Mouse (Mus musculus) lung, embryonic 15.5 days (tissue): ENCODE measurements around the gene Selplg. TPM values are rescaled to one million over a fixed set of nuclear protein-coding genes. Genes with fewer than 3 reads are reported as not detected.
"Not testable (repeated sequence)": the region's sequence is repeated elsewhere in the genome, so short reads cannot be mapped to it uniquely, and the experiment has no call there.

Experiments used
- ATAC-seq: fragments of 200-750 bp; cut with Nextera tagmentation; 2 replicates; pipeline ENCODE4 v1.8.0; 2017; ENCODE audit warnings: moderate number of reproducible peaks, borderline replicate concordance; ENCODE audit not compliant: low FRiP score, low TSS enrichment; ENCODE audit errors: extremely low read depth
- H3K27ac ChIP-seq: fragments of 300-500 bp; sonication (generic); 2 replicates; pipeline ENCODE4 v1.5.1; 2015; ENCODE audit warnings: moderate library complexity, mild to moderate bottlenecking, inconsistent platforms
- H3K27me3 ChIP-seq: fragments of 300-500 bp; sonication (generic); 2 replicates; pipeline ENCODE4 v1.6.1; 2015; ENCODE audit warnings: inconsistent platforms
- H3K36me3 ChIP-seq: fragments of 300-500 bp; sonication (generic); 2 replicates; pipeline ENCODE4 v1.6.1; 2015; ENCODE audit warnings: inconsistent platforms
- H3K4me1 ChIP-seq: fragments of 300-500 bp; sonication (generic); 2 replicates; pipeline ENCODE4 v1.6.1; 2015; ENCODE audit warnings: inconsistent platforms
- H3K4me2 ChIP-seq: fragments of 300-500 bp; sonication (generic); 2 replicates; pipeline ENCODE4 v1.6.1; 2015; ENCODE audit warnings: inconsistent platforms, mild to moderate bottlenecking, moderate library complexity
- H3K4me3 ChIP-seq: fragments of 300-500 bp; sonication (generic); 2 replicates; pipeline ENCODE4 v1.5.1; 2015; ENCODE audit warnings: mild to moderate bottlenecking, inconsistent platforms
- H3K9ac ChIP-seq: fragments of 300-500 bp; sonication (generic); 2 replicates; pipeline ENCODE4 v1.6.1; 2015; ENCODE audit warnings: inconsistent platforms
- H3K9me3 ChIP-seq: fragments of 300-500 bp; sonication (generic); 2 replicates; pipeline ENCODE4 v1.6.1; 2016; ENCODE audit warnings: inconsistent platforms
- WGBS: fragments of 180-500 bp; shearing (Covaris S2); methylation state at CpG from one replicate; pipeline ENCODE4 v1.1.7; 2015; 5-methylcytosine and 5-hydroxymethylcytosine counted together
- polyA plus RNA-seq: library from polyadenylated mRNA; unstranded; fragments of >200 nt; fragmentation: Nextera tagmentation; extraction: Ambion mirVana; gene quantifications from 2 replicates; pipeline ENCODE4 v1.2.1, GENCODE M21; 2015

Selplg gene
- polyA plus RNA-seq, 1 experiment from 2014 or later = 8.2 TPM

DNA sequence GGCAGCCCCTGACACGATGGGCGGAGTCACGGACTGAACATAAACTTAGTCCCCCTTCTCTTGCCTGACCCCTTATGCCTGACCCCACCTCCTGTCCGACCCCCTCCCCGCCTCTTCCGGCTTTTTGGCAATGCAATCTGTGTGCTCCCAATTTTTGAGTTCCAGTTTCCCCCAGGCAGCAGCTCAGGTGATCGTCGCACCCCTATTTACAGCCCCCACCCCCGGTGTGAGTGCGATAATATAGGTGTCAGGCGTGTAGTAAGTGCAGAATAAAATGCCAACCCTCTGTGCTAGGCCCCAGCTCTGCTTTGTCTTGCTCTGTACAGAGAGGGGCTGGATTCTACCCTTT, 17.4 kb downstream of the Selplg start:
- 42% methylated on average over 11 of the region's 11 CpGs for WGBS

DNA sequence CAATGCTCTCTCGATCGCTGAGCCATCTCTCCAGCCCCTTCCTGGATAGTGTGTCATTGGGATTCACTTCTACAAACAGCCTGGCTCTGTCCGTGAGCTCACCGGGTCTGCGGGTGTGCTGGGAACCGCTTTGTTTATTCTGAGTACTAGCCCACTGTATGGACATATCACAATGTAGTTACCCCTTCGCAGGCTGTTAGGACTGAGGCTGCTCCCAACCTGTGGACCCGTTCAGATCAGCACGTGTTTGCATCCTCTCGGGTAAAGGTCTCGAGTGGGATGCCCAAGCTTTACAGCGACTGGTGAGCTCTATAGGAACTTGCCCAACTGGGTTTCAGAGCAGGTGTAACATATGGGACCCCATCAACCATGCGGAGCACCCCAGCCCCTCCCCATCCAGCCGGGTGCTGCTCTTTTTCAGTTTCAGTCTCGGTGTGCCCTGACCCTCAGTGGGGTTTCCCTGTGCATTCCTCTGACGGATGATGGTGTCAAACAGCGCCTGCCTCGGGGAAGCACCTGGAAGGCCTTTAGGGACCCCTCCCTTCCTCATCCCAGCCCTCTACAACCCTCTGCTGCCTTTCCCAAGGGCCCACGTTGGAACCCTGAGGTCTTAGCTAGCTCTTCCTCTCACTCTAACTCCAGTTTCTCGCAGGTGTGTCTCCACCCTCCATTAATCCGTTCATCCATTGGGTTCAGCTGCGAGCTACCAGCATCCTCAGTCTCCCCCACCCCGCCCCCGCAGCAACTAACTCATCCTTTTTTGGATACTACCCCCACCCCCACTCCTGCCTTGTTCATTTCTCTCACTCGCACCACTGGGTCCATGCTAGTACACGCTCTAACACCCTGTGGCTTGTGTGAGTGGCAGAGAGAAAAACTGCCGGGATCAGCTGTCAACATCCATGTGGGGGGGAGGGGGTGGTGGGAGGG, 18.1 kb downstream of the Selplg start:
- H3K9me3 ChIP-seq = no peaks in the 10 kb centered on the region
- no peak for ATAC-seq
- H3K36me3 ChIP-seq = no peaks in the 10 kb centered on the region
- H3K27ac ChIP-seq = no peak overlapping the region
- peaks cover 6% of the 10 kb centered on the region; the same call in 1 of the 2 replicates for H3K27me3 ChIP-seq
- 27% methylated on average over 27 of the region's 27 CpGs for WGBS
- H3K4me2 ChIP-seq = no peak overlapping the region
- peaks cover 3% of the 10 kb centered on the region; the same call in 1 of the 2 replicates for H3K4me1 ChIP-seq
- H3K4me3 ChIP-seq = no peak overlapping the region
- no peak overlapping the region for H3K9ac ChIP-seq

More for the DNA sequence above, 17.4 kb downstream of the Selplg start:
- H3K4me2 ChIP-seq = no peak overlapping the region
- peaks cover 6% of the 10 kb centered on the region; the same call in 1 of the 2 replicates for H3K27me3 ChIP-seq
- H3K27ac ChIP-seq = no peak overlapping the region
- no peaks in the 10 kb centered on the region for H3K36me3 ChIP-seq
- H3K4me3 ChIP-seq = no peak overlapping the region
- no peak; the same call in 1 of the 2 replicates for ATAC-seq
- no peaks in the 10 kb centered on the region for H3K9me3 ChIP-seq
- peaks cover 3% of the 10 kb centered on the region; the same call in 1 of the 2 replicates for H3K4me1 ChIP-seq
- H3K9ac ChIP-seq = no peak overlapping the region

DNA sequence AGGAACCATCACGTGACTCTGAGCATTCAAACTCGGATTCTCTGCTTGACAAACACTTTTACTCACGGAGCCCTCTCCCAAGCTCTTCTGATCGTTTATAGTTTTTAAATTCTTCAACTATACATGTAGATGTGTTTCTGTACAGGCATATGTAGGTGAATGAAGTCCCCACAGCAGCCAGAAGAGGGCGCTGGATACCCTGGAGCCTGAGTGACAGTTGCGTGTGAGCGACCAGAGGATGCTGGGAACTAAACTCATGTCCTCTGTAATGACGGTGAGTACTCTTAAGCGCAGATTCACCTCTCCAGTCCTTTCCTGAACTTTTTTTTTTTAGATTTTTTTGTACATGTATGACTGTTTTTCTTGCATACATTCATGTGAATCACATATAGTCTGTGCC, 18.8 kb downstream of the Selplg start:
- Histone ChIP-seq H3K9ac (no peak overlapping the region), H3K27me3 (peaks cover 6% of the 10 kb centered on the region; the same call in 1 of the 2 replicates), H3K27ac (no peak overlapping the region), H3K36me3 (no peaks in the 10 kb centered on the region), H3K4me2 (no peak overlapping the region), H3K4me1 (peaks cover 5% of the 10 kb centered on the region; the same call in 1 of the 2 replicates), H3K4me3 (no peak overlapping the region), H3K9me3 (no peaks in the 10 kb centered on the region)
- WGBS = 15% methylated on average over 9 of the region's 9 CpGs
- no peak for ATAC-seq

DNA sequence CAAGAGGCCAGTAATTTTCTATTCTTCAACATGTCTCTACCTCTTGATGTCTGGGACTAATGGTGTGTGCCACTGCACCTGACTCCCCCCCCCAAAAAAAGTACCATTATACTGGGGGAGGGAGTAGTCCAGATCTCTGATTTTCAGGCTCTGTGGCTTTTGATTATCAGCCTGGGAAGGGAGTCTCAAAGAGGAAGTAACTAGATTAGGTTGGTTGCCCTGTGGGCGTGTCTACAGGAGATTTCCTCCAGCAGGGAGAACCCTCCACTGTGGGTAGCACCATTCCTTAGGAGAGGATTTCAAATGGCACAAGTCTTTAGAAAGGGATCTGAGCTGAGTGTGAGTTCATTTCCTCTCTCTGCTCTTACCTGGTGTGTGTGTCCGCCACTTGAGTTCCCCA, 19.8 kb downstream of the Selplg start:
- 88% methylated on average over 2 of the region's 2 CpGs for WGBS
- no peak for ATAC-seq
- no peak overlapping the region for H3K4me2 ChIP-seq

DNA sequence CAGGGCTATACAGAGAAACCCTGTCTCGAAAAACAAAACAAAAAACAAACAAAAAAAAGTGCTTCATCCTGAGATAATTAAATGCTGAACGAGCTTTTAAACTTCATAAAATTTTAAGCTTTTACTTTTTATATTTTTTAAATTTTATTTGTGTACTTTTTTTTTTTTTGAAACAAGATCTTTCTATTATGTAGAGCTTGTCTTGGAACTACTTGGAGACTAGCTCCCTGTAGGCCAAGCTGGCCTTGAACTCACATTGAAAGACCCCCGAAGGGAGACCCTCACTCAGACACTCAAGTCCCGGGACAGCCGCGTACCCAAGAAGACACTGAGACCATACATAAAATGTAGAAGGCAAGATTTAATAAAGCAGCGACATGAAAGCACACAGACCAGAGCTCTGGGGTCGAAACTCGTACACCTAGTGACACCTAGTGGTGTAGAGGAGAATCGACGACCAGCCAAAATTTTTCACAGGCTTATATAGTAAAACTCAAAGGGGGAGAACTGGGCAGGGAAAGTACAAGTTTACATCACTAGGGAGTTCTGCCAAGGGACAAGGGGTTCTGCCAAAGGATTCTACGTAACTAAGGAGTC, 20.5 kb downstream of the Selplg start:
- not testable (repeated sequence) for H3K27me3 ChIP-seq, H3K9ac ChIP-seq, H3K36me3 ChIP-seq, ATAC-seq, H3K4me3 ChIP-seq, H3K4me2 ChIP-seq, H3K27ac ChIP-seq, H3K9me3 ChIP-seq
- 17% methylated on average over 11 of the region's 12 CpGs for WGBS
- peaks cover 21% of the 10 kb centered on the region for H3K4me1 ChIP-seq

More for the DNA sequence above, 19.8 kb downstream of the Selplg start:
- Histone ChIP-seq H3K27me3 (peaks cover 6% of the 10 kb centered on the region; the same call in 1 of the 2 replicates), H3K4me1 (peaks cover 14% of the 10 kb centered on the region), H3K9me3 (no peaks in the 10 kb centered on the region), H3K4me3 (no peak overlapping the region), H3K27ac (no peak overlapping the region), H3K9ac (no peak overlapping the region), H3K36me3 (no peaks in the 10 kb centered on the region)

DNA sequence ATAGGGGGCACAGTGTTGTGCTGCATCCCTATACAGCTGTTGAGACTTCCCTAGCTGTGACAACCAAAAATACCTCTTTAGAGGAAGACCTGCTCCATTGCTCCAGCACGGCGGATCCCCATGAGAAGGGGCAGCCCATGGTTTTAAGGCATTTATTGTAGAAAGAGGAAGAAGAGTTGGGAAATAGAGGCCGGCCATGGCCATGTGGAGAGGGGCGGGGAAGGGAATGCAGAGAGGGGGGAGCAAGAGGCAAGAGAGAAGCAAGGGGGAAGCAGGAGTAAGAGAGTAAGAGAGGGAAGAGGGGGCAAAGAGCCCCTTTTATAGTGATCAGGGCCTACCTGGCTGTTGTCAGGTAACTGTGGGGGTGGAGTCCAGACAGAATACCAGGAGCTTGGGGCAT, 22.3 kb downstream of the Selplg start:
- no peak overlapping the region for H3K4me3 ChIP-seq
- ATAC-seq = no peak
- 92% methylated on average over 4 of the region's 4 CpGs for WGBS
- H3K9ac ChIP-seq = no peak overlapping the region
- H3K9me3 ChIP-seq = no peaks in the 10 kb centered on the region
- H3K27ac ChIP-seq = no peak overlapping the region
- H3K4me1 ChIP-seq = peaks cover 22% of the 10 kb centered on the region
- no peaks in the 10 kb centered on the region for H3K36me3 ChIP-seq
- peaks cover 6% of the 10 kb centered on the region; the same call in 1 of the 2 replicates for H3K27me3 ChIP-seq
- no peak overlapping the region for H3K4me2 ChIP-seq

DNA sequence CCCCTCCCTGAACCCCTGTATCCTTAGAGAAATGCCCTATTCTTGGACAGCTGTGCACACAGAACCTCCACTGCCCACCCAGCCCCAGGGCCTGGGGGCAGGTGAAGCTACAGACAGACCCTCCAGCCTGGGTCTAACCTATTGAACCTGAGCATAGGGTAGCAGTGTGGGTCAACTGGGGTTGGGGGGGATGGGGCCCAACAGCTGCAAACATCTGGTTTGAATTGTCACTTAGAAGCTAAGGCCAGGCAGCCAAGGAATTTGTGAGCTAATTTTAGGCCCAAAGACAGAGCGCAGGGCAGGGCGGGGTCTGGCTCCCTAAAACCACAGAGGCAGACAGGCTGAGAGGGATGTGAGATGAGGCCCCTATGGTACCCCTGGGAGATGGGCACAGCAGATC, 24.3 kb downstream of the Selplg start:
- H3K36me3 ChIP-seq = no peaks in the 10 kb centered on the region
- peak; percentile 37 for ATAC-seq
- H3K4me3 ChIP-seq = no peak overlapping the region
- H3K9ac ChIP-seq = no peak overlapping the region
- H3K4me1 ChIP-seq = peaks cover 22% of the 10 kb centered on the region
- peak overlapping the region; percentile 50 for H3K27ac ChIP-seq
- no peak overlapping the region for H3K4me2 ChIP-seq
- no peaks in the 10 kb centered on the region for H3K9me3 ChIP-seq
- 52% methylated on average over 2 of the region's 2 CpGs for WGBS
- no peaks in the 10 kb centered on the region for H3K27me3 ChIP-seq

DNA sequence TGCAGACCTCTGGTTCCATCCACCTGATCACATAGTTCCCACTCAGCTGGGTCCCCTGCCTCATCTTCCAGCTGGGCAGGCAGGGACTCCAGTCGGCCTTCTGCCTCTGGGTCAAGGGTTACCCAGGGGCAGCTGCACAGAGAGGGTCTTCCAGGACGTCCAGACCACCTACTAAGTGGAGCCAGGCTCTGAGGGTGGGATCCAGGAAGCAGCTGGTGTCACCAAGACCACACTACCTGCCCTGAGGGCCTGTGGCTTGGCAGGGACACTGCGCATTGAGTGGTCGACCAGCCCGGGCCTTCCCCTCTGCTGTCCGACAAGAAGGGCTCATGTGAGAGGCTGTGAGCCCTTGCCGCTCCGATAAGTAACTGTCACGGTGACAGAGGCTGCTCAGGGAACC, 24.7 kb downstream of the Selplg start:
- no peaks in the 10 kb centered on the region for H3K36me3 ChIP-seq
- H3K4me2 ChIP-seq = no peak overlapping the region
- H3K4me1 ChIP-seq = peaks cover 22% of the 10 kb centered on the region
- 40% methylated on average over 9 of the region's 9 CpGs for WGBS
- H3K9me3 ChIP-seq = no peaks in the 10 kb centered on the region
- ATAC-seq = 0 out of 2 replicates have a peak, but pooled peaks have one; percentile 11
- peak overlapping the region; percentile 50; the same call in 1 of the 2 replicates for H3K27ac ChIP-seq
- no peak overlapping the region for H3K4me3 ChIP-seq
- H3K9ac ChIP-seq = no peak overlapping the region
- no peaks in the 10 kb centered on the region for H3K27me3 ChIP-seq

DNA sequence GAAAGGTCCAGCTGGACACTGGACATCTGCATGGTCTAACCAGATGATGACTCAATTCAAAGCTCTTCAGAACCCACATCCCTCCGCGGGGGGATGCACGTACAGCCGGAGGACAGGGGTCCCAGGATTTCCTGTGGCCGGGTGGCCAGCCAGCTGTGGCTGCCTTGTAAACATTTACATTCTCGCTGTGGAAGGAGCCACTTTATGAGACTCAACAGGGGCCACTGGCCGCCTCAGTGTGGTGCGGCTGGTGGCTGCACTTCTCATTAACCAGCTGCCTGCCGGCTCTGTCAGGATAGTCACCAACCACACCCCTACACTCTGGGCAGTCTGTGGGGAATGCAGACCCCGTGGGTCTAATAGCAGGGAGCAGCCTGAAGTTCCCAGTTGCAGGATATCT, 26.0 kb downstream of the Selplg start:
- Histone ChIP-seq H3K4me1 (peaks cover 22% of the 10 kb centered on the region), H3K4me2 (no peak overlapping the region), H3K36me3 (no peaks in the 10 kb centered on the region), H3K9me3 (no peaks in the 10 kb centered on the region), H3K27ac (no peak overlapping the region), H3K4me3 (no peak overlapping the region), H3K27me3 (no peaks in the 10 kb centered on the region), H3K9ac (no peak overlapping the region)
- 5% methylated on average over 10 of the region's 10 CpGs for WGBS
- ATAC-seq = peak; percentile 8; the same call in 1 of the 2 replicates

DNA sequence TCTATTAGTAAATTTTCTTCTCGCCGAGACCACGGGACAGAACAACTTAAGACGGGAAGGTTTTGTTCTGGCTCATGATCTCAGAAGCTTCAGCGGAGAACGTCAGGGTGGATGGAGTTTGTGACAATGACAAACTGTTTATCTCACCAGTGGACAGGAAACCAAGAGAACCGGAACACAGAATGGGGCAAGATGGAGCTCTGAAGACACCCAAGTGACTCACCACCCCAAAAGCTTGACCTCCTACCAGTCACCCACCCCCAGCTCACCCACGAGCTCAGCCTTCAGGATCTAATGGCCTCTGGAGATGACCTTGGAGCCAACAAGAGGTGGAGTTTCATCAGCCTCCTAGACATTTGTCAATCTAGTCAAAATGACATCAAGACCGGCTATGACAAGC, 27.1 kb downstream of the Selplg start:
- no peak overlapping the region for H3K4me2 ChIP-seq
- no peak overlapping the region for H3K4me3 ChIP-seq
- H3K27me3 ChIP-seq = no peaks in the 10 kb centered on the region
- H3K4me1 ChIP-seq = peaks cover 28% of the 10 kb centered on the region
- H3K9ac ChIP-seq = no peak overlapping the region
- no peaks in the 10 kb centered on the region for H3K36me3 ChIP-seq
- 71% methylated on average over 9 of the region's 9 CpGs for WGBS
- H3K9me3 ChIP-seq = no peaks in the 10 kb centered on the region
- no peak overlapping the region for H3K27ac ChIP-seq
- ATAC-seq = no peak

DNA sequence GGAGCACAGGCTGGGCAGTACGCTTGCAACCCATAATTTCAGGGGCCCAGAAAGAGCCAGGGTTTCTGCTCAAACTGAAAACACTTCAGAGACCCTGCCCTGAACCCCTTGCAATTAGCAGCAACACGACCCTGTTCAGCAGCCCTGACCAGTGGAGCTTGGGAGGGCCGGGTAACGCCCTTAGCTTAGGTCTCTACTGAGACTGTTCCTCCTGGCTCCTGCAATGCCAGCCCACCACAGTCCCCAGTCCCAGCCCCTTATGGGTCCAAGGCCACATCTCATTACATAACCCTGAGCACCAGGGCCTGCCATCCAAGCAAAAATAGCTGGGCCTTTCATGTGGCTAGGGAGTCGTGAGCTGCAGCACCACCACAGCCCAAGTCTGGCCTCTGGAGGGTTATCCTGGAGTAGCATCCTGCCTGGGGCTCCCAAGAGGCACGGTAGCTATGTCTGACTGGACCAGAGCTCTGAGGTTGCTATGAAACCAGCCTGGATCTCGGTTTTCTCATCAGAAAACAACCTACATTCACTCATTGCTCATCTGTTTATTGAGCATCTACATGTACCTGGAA, 28.0 kb downstream of the Selplg start:
- no peak for ATAC-seq
- H3K36me3 ChIP-seq = no peaks in the 10 kb centered on the region
- H3K4me2 ChIP-seq = no peak overlapping the region
- H3K9ac ChIP-seq = no peak overlapping the region
- 50% methylated on average over 7 of the region's 7 CpGs for WGBS
- no peak overlapping the region for H3K4me3 ChIP-seq
- no peaks in the 10 kb centered on the region for H3K27me3 ChIP-seq
- no peak overlapping the region for H3K27ac ChIP-seq
- H3K4me1 ChIP-seq = peaks cover 35% of the 10 kb centered on the region
- H3K9me3 ChIP-seq = no peaks in the 10 kb centered on the region

DNA sequence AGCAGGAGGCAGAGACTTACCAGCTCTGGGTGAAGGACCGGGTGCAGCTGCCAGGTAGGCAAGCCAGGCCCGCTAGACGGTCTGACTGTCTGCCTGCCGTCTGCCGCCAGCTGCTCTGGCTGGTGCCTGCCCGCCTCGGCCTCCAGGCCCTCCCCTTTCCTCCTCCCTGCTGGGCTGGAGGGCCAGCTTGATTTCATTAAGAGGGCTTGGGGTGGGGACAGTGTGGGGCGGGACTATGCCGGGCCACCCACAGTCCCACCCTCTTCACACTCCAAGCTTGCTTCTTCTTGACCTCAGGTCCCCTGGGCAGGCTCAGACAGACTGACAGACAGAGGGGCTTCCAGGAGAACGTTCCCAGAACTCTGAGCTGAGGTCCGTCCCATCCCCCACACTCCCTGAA, 32.2 kb downstream of the Selplg start, which contains the start of gene Tmem119:
Gene Tmem119 (minus strand): TSS at position 237 of the 400 bp plus-strand sequence.
- Histone ChIP-seq H3K4me3 (peak within 1 kb of the TSS; percentile 45), H3K9me3 (no peaks in the 10 kb centered on the region), H3K4me1 (peaks cover 47% of the 10 kb centered on the region), H3K4me2 (peak within 1 kb of the TSS; percentile 56), H3K9ac (peak within 1 kb of the TSS; percentile 40), H3K36me3 (no peaks in the 10 kb centered on the region), H3K27me3 (no peaks in the 10 kb centered on the region), H3K27ac (peak within 1 kb of the TSS; percentile 73)
- 0% methylated on average over 11 of the region's 11 CpGs for WGBS
- ATAC-seq = peak; percentile 91
